Mouse (Mus musculus) lung, postnatal 0 days (tissue): ENCODE results near the gene Reep3.

ENCODE experiments used
- CTCF ChIP-seq: IDR thresholded peaks from 2 replicates; pipeline ENCODE4 v1.5.1; 2016; ENCODE audit warnings: antibody characterized with exemption, mild to moderate bottlenecking
- EP300 ChIP-seq: IDR thresholded peaks from 2 replicates; pipeline ENCODE4 v1.6.1; 2016; ENCODE audit warnings: antibody characterized with exemption, mild to moderate bottlenecking, control low read depth

DNA sequence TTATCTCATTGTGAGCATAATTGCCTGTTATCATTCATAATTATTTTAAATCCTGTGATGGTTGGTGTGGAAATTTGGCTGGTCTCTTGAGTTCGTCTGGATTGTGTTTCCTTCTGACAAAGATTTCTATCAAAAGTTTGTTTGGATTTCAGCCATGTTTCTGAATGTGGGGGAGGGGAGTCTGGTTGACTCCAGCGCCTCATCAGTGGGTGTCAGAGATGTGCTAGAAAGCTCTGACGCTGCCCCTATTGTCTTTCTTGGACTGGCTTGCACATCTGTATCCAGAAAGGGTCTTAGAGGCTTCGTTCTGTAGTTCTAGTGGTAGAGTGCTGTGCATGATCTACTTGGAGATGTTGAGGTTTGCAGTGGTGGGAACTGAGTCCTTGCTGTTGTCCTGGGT, 23.4 kb upstream of the Reep3 start:
- no peak for TF ChIP-seq EP300
- no peak for TF ChIP-seq CTCF
